Mouse (Mus musculus) forebrain, embryonic 14.5 days (tissue): ENCODE measurements at regions not wholly inside any gene's neighbourhood (a gene's known extent, or its start where the extent isn't known, plus 50 kb on each side); places are given as distances from the start of the nearest gene placed in this dataset.

Source experiments
- ATAC-seq: fragments of 200-750 bp; cut with Nextera tagmentation; 2 replicates; pipeline ENCODE4 v1.8.0; 2017; ENCODE audit warnings: mild to moderate bottlenecking, moderate library complexity
- DNase-seq: peaks from one replicate; pipeline ENCODE4 v3.0.0-alpha.2; 2015; ENCODE audit warnings: low spot score
- H3K27ac ChIP-seq: fragments of 300-500 bp; sonication (generic); 2 replicates; pipeline ENCODE4 v1.5.1; 2014; ENCODE audit warnings: low read depth, mild to moderate bottlenecking, control low read depth, low read length, moderate library complexity
- H3K27me3 ChIP-seq: fragments of 300-500 bp; sonication (generic); replicated peaks from 2 replicates; pipeline ENCODE4 v1.6.1; 2014; ENCODE audit warnings: low read length, control low read depth, mixed read lengths; ENCODE audit not compliant: control insufficient read depth, insufficient read depth
- H3K36me3 ChIP-seq: fragments of 300-500 bp; sonication (generic); 2 replicates; pipeline ENCODE4 v1.6.1; 2014; ENCODE audit warnings: low read length, control low read depth; ENCODE audit not compliant: control insufficient read depth, insufficient read depth
- H3K4me1 ChIP-seq: fragments of 300-500 bp; sonication (generic); 2 replicates; pipeline ENCODE4 v1.6.1; 2014; ENCODE audit warnings: antibody characterized with exemption, low read length, control low read depth; ENCODE audit not compliant: control insufficient read depth, insufficient read depth
- H3K4me2 ChIP-seq: fragments of 300-500 bp; sonication (generic); 2 replicates; pipeline ENCODE4 v1.6.1; 2014; ENCODE audit warnings: mild to moderate bottlenecking, control low read depth, low read length
- H3K4me3 ChIP-seq: fragments of 300-500 bp; sonication (generic); 2 replicates; pipeline ENCODE4 v1.5.1; 2014; ENCODE audit warnings: low read depth, low read length, control low read depth
- H3K9ac ChIP-seq: fragments of 300-500 bp; sonication (generic); 2 replicates; pipeline ENCODE4 v1.6.1; 2014; ENCODE audit warnings: mild to moderate bottlenecking, low read length, control low read depth, moderate library complexity
- H3K9me3 ChIP-seq: fragments of 300-500 bp; sonication (generic); replicated peaks from 2 replicates; pipeline ENCODE4 v1.6.1; 2016; ENCODE audit warnings: low read length, control low read depth, mixed read lengths; ENCODE audit not compliant: control insufficient read depth
- WGBS: fragments of 180-500 bp; shearing (Covaris S2); extraction: QIAGEN DNeasy Blood & Tissue Kit; methylation state at CpG from one replicate; pipeline ENCODE4 v1.1.7; 2014; 5-methylcytosine and 5-hydroxymethylcytosine counted together

DNA sequence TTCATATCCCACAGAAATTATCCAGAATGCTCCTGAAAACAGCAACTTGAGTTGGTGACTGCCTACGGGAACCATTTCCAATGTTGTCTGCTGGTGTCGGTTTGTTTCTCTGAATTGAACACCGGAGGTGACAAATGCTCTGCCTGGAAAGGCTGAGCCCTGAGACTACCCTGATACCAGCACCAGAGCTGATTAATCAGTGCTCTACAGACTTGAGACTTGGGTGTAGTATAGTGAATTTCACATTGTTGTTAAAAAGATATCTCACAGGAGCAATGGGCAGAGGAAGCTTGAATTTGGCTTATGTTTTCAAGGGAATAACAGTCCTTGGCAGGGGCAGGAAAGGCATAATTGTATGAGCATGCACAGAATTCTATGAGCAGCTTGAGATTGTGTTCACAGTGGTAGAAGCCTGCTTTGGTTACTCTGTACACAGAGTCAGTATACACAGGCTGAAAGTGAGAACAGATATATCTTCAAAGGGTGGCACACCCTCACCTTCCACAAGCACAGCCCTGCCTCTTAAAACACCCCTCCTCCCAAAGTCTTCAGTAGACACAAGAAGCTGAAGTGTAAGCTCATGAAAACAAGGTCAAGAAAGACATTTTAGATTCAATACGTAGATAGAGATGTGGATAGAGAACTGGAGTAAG lies 447.1 kb downstream of the Meis1 start:
- no peaks in the 10 kb centered on the region for H3K9me3 ChIP-seq
- H3K4me2 ChIP-seq, result no peak overlapping the region
- H3K27ac ChIP-seq, result no peak overlapping the region
- no peak overlapping the region for H3K9ac ChIP-seq
- no peaks in the 10 kb centered on the region for H3K27me3 ChIP-seq
- no peaks in the 10 kb centered on the region for H3K36me3 ChIP-seq
- H3K4me1 ChIP-seq, result no peaks in the 10 kb centered on the region
- ATAC-seq (no peak), DNase-seq (no peak)
- WGBS, result 90% methylated on average over 4 of the region's 4 CpGs
- H3K4me3 ChIP-seq, result no peak overlapping the region

DNA sequence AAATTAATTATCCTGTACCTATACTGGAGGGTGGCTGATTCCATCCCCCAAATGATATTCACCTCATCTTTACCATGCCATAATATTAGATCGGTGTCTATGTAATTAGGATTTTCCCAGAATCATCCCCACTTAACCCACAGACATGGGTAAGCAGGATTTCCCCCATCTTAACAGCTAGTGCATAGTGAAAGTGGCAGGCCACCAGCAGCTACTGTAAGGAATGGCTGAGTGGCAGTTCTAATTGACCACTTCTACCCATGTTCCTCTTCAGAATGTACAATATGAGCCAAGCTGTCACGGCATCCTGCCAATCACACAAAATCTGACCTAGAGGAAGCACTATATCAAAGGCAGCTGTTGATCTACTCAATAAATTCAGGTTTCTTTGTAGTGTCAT lies 455.8 kb downstream of the Meis1 start:
- Histone ChIP-seq H3K4me2 (no peak overlapping the region), H3K9me3 (no peaks in the 10 kb centered on the region), H3K27ac (no peak overlapping the region), H3K36me3 (no peaks in the 10 kb centered on the region), H3K4me3 (no peak overlapping the region), H3K27me3 (no peaks in the 10 kb centered on the region), H3K4me1 (no peaks in the 10 kb centered on the region), H3K9ac (no peak overlapping the region)
- no peak for ATAC-seq
- WGBS, result 90% methylated on average over 2 of the region's 2 CpGs
- DNase-seq, result no peak

GRCm38 (mm10) chr11:18558665-18559064 lies 460.1 kb downstream of the Meis1 start:
- Histone ChIP-seq H3K27me3 (no peaks in the 10 kb centered on the region), H3K4me2 (no peak overlapping the region), H3K9ac (no peak overlapping the region), H3K9me3 (no peaks in the 10 kb centered on the region), H3K27ac (no peak overlapping the region), H3K36me3 (no peaks in the 10 kb centered on the region), H3K4me1 (no peaks in the 10 kb centered on the region), H3K4me3 (no peak overlapping the region)
- WGBS, result 47% methylated on average over 4 of the region's 4 CpGs
- ATAC-seq, result no peak
- no peak for DNase-seq

DNA sequence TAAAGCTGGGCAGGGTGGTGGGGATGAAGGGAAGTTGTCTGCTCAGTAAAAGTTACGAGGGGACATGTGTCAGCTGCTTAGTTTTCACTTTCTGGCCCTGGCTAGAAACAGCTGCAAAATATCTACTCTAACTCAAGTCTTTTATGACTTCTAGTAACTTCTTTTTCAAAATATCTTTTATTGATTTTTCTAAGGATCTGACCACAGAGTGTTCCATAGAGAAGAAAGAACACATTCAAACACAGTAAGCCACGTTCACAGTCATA lies 483.3 kb downstream of the Meis1 start:
- Histone ChIP-seq H3K27me3 (no peaks in the 10 kb centered on the region), H3K9me3 (no peaks in the 10 kb centered on the region), H3K4me2 (no peak overlapping the region), H3K36me3 (no peaks in the 10 kb centered on the region), H3K4me1 (no peaks in the 10 kb centered on the region), H3K4me3 (no peak overlapping the region), H3K27ac (no peak overlapping the region), H3K9ac (no peak overlapping the region)
- DNase-seq (no peak), ATAC-seq (no peak)
- WGBS, result 80% methylated on average over 2 of the region's 2 CpGs

DNA sequence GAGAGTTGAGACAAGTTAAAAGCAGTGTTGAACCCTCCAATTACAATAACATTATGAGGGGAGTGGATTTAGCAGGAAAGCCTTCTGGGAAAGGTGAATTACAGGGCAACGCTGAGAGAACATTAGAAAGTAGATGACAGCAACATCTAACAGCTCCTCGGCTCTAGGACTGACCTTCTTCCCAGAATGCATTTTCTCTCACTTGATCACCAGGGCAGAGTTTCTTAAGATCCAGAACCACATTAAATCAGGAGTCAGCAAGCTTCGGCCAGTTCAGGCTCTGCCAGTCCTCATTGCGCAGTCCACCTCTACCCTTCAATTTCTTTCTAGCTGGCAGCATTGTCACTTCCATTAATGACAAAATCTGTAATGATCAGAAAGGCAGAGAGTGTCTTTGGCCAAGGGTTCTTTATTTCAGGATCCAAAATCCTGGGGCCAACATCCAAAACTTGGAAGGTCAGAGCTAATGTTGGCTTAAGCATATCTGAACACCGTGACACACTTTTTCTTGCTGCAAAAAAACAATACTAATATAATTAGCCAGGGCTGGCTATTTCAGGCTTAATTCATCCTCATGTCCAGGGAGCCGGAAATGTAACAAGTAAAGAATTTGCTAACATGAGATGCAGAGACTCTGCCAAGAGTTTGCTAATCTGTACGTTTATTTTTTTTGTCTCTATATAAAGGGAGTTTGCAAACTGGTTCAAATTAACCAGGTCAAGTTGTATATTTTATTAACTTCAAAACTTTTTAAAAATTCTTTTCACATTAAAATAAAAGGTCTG lies 483.8 kb downstream of the Meis1 start:
- 68% methylated on average over 7 of the region's 7 CpGs for WGBS

DNA sequence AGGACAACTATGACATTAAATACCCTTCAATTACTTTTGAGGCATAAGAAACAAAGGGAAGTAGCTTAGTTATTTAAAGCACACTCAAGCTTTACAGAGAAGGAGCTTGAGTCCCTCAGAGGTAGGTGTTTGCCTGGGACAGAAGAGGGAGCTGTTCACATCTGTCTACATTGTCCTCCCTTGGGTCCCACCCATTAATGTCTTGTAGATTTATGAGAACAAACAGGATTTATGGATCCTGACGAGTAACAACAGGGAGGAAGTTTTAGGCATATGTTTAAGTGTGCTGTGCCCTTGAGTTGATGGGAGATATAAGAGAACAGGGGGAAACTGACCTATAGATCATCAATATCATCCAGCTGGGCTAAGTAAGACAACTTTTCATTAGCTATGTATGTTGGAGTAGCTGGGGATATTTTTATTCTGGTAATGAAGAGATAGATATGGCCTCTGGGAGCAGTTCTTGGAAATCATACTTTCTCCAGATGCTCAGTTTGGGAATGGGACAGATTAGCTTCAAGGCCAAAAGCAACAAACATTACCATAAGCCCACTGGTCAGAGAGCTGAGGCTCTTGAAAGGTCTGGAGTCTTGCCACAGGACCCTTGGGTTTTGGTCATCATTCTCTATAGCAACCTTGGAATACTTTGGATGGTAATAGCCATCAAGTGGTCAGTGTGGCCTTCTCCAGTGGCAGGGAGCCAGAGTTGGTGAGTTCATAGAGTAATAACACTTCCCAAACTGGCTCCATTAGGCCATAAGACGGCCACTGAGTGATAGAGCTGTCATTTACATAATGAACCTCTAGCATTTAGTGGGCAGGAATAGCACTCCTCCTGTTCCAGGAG lies 487.3 kb downstream of the Meis1 start:
- H3K27me3 ChIP-seq, result no peaks in the 10 kb centered on the region
- WGBS, result 62% methylated on average over 2 of the region's 2 CpGs
- no peaks in the 10 kb centered on the region for H3K9me3 ChIP-seq
- H3K36me3 ChIP-seq, result no peaks in the 10 kb centered on the region
- no peaks in the 10 kb centered on the region for H3K4me1 ChIP-seq
- DNase-seq, result no peak
- no peak overlapping the region for H3K4me2 ChIP-seq
- H3K27ac ChIP-seq, result no peak overlapping the region
- no peak overlapping the region for H3K4me3 ChIP-seq
- H3K9ac ChIP-seq, result no peak overlapping the region
- ATAC-seq, result no peak

More for the DNA sequence above, 483.8 kb downstream of the Meis1 start:
- no peak overlapping the region for H3K27ac ChIP-seq
- H3K4me3 ChIP-seq, result no peak overlapping the region
- no peaks in the 10 kb centered on the region for H3K9me3 ChIP-seq
- ATAC-seq, result no peak
- no peak for DNase-seq
- H3K4me2 ChIP-seq, result no peak overlapping the region
- H3K36me3 ChIP-seq, result no peaks in the 10 kb centered on the region
- no peak overlapping the region for H3K9ac ChIP-seq
- H3K4me1 ChIP-seq, result no peaks in the 10 kb centered on the region
- no peaks in the 10 kb centered on the region for H3K27me3 ChIP-seq

- H3K9ac ChIP-seq, result no peak overlapping the region
- no peak for ATAC-seq
- DNase-seq, result no peak
- H3K9me3 ChIP-seq, result no peaks in the 10 kb centered on the region
- no peak overlapping the region for H3K27ac ChIP-seq
- no peaks in the 10 kb centered on the region for H3K36me3 ChIP-seq
- H3K4me1 ChIP-seq, result no peaks in the 10 kb centered on the region
- H3K4me2 ChIP-seq, result no peak overlapping the region
- no peak overlapping the region for H3K4me3 ChIP-seq
- 70% methylated on average over 4 of the region's 4 CpGs for WGBS
- no peaks in the 10 kb centered on the region for H3K27me3 ChIP-seq
Observed at GRCm38 (mm10) chr11:18528568-18528967, 490.2 kb downstream of the Meis1 start.

- no peaks in the 10 kb centered on the region for H3K36me3 ChIP-seq
- H3K27me3 ChIP-seq, result no peaks in the 10 kb centered on the region
- 40% methylated on average over 6 of the region's 6 CpGs for WGBS
- ATAC-seq, result no peak
- H3K4me2 ChIP-seq, result no peak overlapping the region
- peak; percentile 37 for DNase-seq
- no peaks in the 10 kb centered on the region for H3K9me3 ChIP-seq
- H3K4me1 ChIP-seq, result no peaks in the 10 kb centered on the region
- H3K9ac ChIP-seq, result no peak overlapping the region
- H3K4me3 ChIP-seq, result no peak overlapping the region
- H3K27ac ChIP-seq, result no peak overlapping the region
Observed at GRCm38 (mm10) chr11:18495108-18495757, 523.6 kb downstream of the Meis1 start.
